Mouse (Mus musculus) CH12.LX (cell line): Measurements from ENCODE around the gene Atxn7l1. TPM values are rescaled to one million over a fixed set of nuclear protein-coding genes. Genes with fewer than 3 reads are reported as not detected.

Experiments used
- DNase-seq: peaks from one replicate; pipeline ENCODE4 v3.0.0-alpha.2; 2013; ENCODE audit errors: extremely low read depth
- H3K27ac ChIP-seq: 2 replicates; pipeline ENCODE4 v1.5.1; 2012; ENCODE audit warnings: low read depth, mild to moderate bottlenecking, control low read depth, moderate library complexity; ENCODE audit not compliant: insufficient read depth
- H3K27me3 ChIP-seq: replicated peaks from 2 replicates; pipeline ENCODE3; 2012; ENCODE audit warnings: inconsistent platforms
- H3K36me3 ChIP-seq, 2 experiments: replicated peaks in 1 of 2; 2 replicates each; pipeline versions ENCODE3 to v1.6.1; 2012; ENCODE audit warnings: inconsistent platforms in 1 of 2, low read length in 1 of 2, mild to moderate bottlenecking in 1 of 2, mixed read lengths in 1 of 2, moderate library complexity in 1 of 2; ENCODE audit not compliant: control insufficient read depth in 1 of 2, insufficient read depth in 1 of 2
- H3K4me1 ChIP-seq, 2 experiments: 2 replicates each; pipeline ENCODE4 v1.6.1; 2012; ENCODE audit warnings: inconsistent platforms in 1 of 2, moderate library complexity in 1 of 2; ENCODE audit not compliant: insufficient read depth in 2 of 2, control insufficient read depth in 1 of 2
- H3K4me2 ChIP-seq: 2 replicates; pipeline ENCODE4 v1.6.1; 2012; ENCODE audit warnings: low read depth, mild to moderate bottlenecking, control low read depth; ENCODE audit not compliant: poor library complexity, insufficient read depth, severe bottlenecking
- H3K4me3 ChIP-seq, 3 experiments: fragments of 150-350 bp in 1 of 3; sonication (generic) in 1 of 3; replicated peaks in 1 of 3; 2 replicates each; pipeline versions ENCODE3 to v1.5.1; 2011 to 2012; ENCODE audit warnings: low read depth in 2 of 3, low read length in 2 of 3, mild to moderate bottlenecking in 2 of 3, moderate library complexity in 2 of 3, control low read depth in 1 of 3, improper control_type of control experiment in 1 of 3, inconsistent platforms in 1 of 3, mixed read lengths in 1 of 3; ENCODE audit not compliant: poor library complexity in 1 of 3
- H3K79me2 ChIP-seq: replicated peaks from 2 replicates; pipeline ENCODE4 v1.6.1; 2012; ENCODE audit warnings: mild to moderate bottlenecking, moderate library complexity; ENCODE audit not compliant: control insufficient read depth, poor library complexity, insufficient read depth, severe bottlenecking; ENCODE audit errors: extremely low read depth
- H3K9ac ChIP-seq: 2 replicates; pipeline ENCODE4 v1.6.1; 2012; ENCODE audit warnings: low read depth, mild to moderate bottlenecking, control low read depth, moderate library complexity; ENCODE audit not compliant: insufficient read depth
- H3K9me3 ChIP-seq: replicated peaks from 2 replicates; pipeline ENCODE3; 2012; ENCODE audit warnings: low read length, inconsistent platforms, mixed read lengths
- BHLHE40 ChIP-seq: IDR thresholded peaks from 2 replicates; pipeline ENCODE4 v1.6.1; 2011; ENCODE audit warnings: mild to moderate bottlenecking, low read depth, low read length, improper control_type of control experiment
- CHD1 ChIP-seq: IDR thresholded peaks from 2 replicates; pipeline ENCODE4 v1.6.1; 2012; ENCODE audit warnings: low read depth, low read length, improper control_type of control experiment, inconsistent platforms
- CHD2 ChIP-seq: IDR thresholded peaks from 2 replicates; pipeline ENCODE4 v1.6.1; 2011; ENCODE audit warnings: low read length, improper control_type of control experiment
- CTCF ChIP-seq, 2 experiments: IDR thresholded peaks in 1 of 2; conservative IDR thresholded peaks in 1 of 2; 2 replicates each; pipeline ENCODE4 v1.5.1; 2011 to 2012; ENCODE audit warnings: low read depth in 2 of 2, low read length in 2 of 2, improper control_type of control experiment in 1 of 2, inconsistent platforms in 1 of 2, mild to moderate bottlenecking in 1 of 2, moderate library complexity in 1 of 2
- E2F4 ChIP-seq: IDR thresholded peaks from 2 replicates; pipeline ENCODE4 v1.6.1; 2011; ENCODE audit warnings: low read depth, low read length, improper control_type of control experiment; ENCODE audit not compliant: insufficient replicate concordance
- ELF1 ChIP-seq: IDR thresholded peaks from 2 replicates; pipeline ENCODE4 v1.6.1; 2014; ENCODE audit warnings: low read depth, mild to moderate bottlenecking, inconsistent platforms, low read length, improper control_type of control experiment
- EP300 ChIP-seq: IDR thresholded peaks from 2 replicates; pipeline ENCODE4 v1.6.1; 2011; ENCODE audit warnings: low read length, improper control_type of control experiment
- ETS1 ChIP-seq: conservative IDR thresholded peaks from 2 replicates; pipeline ENCODE4 v1.6.1; 2012; ENCODE audit warnings: low read depth, mild to moderate bottlenecking, inconsistent platforms, low read length, improper control_type of control experiment, moderate library complexity
- GABPA ChIP-seq: IDR thresholded peaks from 2 replicates; pipeline ENCODE4 v1.6.1; 2012; ENCODE audit warnings: low read depth, low read length, improper control_type of control experiment, inconsistent platforms; ENCODE audit not compliant: insufficient replicate concordance
- HCFC1 ChIP-seq: IDR thresholded peaks from 2 replicates; pipeline ENCODE4 v1.6.1; 2012; ENCODE audit warnings: low read depth, mild to moderate bottlenecking, inconsistent platforms, low read length, improper control_type of control experiment
- IRF4 ChIP-seq: IDR thresholded peaks from 2 replicates; pipeline ENCODE4 v1.6.1; 2014; ENCODE audit warnings: low read depth, mild to moderate bottlenecking, inconsistent platforms, low read length, improper control_type of control experiment
- JUN ChIP-seq: IDR thresholded peaks from 2 replicates; pipeline ENCODE4 v1.6.1; 2011; ENCODE audit warnings: low read depth, mild to moderate bottlenecking, low read length, improper control_type of control experiment, moderate library complexity; ENCODE audit not compliant: insufficient read depth
- JUND ChIP-seq: conservative IDR thresholded peaks from 2 replicates; pipeline ENCODE4 v1.6.1; 2011; ENCODE audit warnings: low read depth, low read length, improper control_type of control experiment
- KAT2A ChIP-seq: IDR thresholded peaks from 2 replicates; pipeline ENCODE4 v1.6.1; 2012; ENCODE audit warnings: low read length, improper control_type of control experiment, inconsistent platforms; ENCODE audit not compliant: insufficient replicate concordance
- MAFK ChIP-seq: IDR thresholded peaks from 2 replicates; pipeline ENCODE4 v1.6.1; 2011; ENCODE audit warnings: low read length, improper control_type of control experiment; ENCODE audit not compliant: insufficient replicate concordance
- MAX ChIP-seq: IDR thresholded peaks from 2 replicates; pipeline ENCODE4 v1.6.1; 2011; ENCODE audit warnings: low read length, improper control_type of control experiment
- MAZ ChIP-seq: IDR thresholded peaks from 2 replicates; pipeline ENCODE4 v1.6.1; 2012; ENCODE audit warnings: low read depth, mild to moderate bottlenecking, inconsistent platforms, low read length, improper control_type of control experiment, moderate library complexity
- MEF2A ChIP-seq: IDR thresholded peaks from 2 replicates; pipeline ENCODE4 v1.6.1; 2014; ENCODE audit warnings: low read depth, mild to moderate bottlenecking, inconsistent platforms, low read length, improper control_type of control experiment, borderline replicate concordance
- MXI1 ChIP-seq: IDR thresholded peaks from 2 replicates; pipeline ENCODE4 v1.6.1; 2011; ENCODE audit warnings: mild to moderate bottlenecking, low read depth, low read length, improper control_type of control experiment
- MYC ChIP-seq: IDR thresholded peaks from 2 replicates; pipeline ENCODE4 v1.6.1; 2011; ENCODE audit warnings: low read depth, mild to moderate bottlenecking, improper control_type of control experiment, low read length
- NELFE ChIP-seq: IDR thresholded peaks from 2 replicates; pipeline ENCODE4 v1.6.1; 2011; ENCODE audit warnings: low read depth, low read length, improper control_type of control experiment
- NRF1 ChIP-seq: IDR thresholded peaks from 2 replicates; pipeline ENCODE4 v1.6.1; 2014; ENCODE audit warnings: low read depth, mild to moderate bottlenecking, inconsistent platforms, low read length, improper control_type of control experiment, moderate library complexity
- PAX5 ChIP-seq: IDR thresholded peaks from 2 replicates; pipeline ENCODE4 v1.6.1; 2012; ENCODE audit warnings: low read length, inconsistent platforms, mixed read lengths
- POLR2A ChIP-seq: IDR thresholded peaks from 2 replicates; pipeline ENCODE4 v1.6.1; 2011; ENCODE audit warnings: low read depth, mild to moderate bottlenecking, improper control_type of control experiment, low read length
- POLR2AphosphoS2 ChIP-seq: IDR thresholded peaks from 2 replicates; pipeline ENCODE4 v1.6.1; 2011; ENCODE audit warnings: low read depth, low read length, improper control_type of control experiment
- RAD21 ChIP-seq: IDR thresholded peaks from 2 replicates; pipeline ENCODE4 v1.6.1; 2011; ENCODE audit warnings: low read depth, mild to moderate bottlenecking, low read length, improper control_type of control experiment, moderate library complexity
- RCOR1 ChIP-seq: conservative IDR thresholded peaks from 2 replicates; pipeline ENCODE4 v1.6.1; 2012; ENCODE audit warnings: low read depth, mild to moderate bottlenecking, inconsistent platforms, low read length, improper control_type of control experiment
- SIN3A ChIP-seq: IDR thresholded peaks from 2 replicates; pipeline ENCODE4 v1.6.1; 2012; ENCODE audit warnings: low read length, improper control_type of control experiment, inconsistent platforms
- SMC3 ChIP-seq: IDR thresholded peaks from 2 replicates; pipeline ENCODE4 v1.6.1; 2011; ENCODE audit warnings: low read depth, low read length, improper control_type of control experiment
- TBP ChIP-seq: conservative IDR thresholded peaks from 2 replicates; pipeline ENCODE4 v1.6.1; 2011; ENCODE audit warnings: low read depth, low read length, improper control_type of control experiment
- TCF12 ChIP-seq: IDR thresholded peaks from 2 replicates; pipeline ENCODE4 v1.6.1; 2014; ENCODE audit warnings: low read depth, mild to moderate bottlenecking, inconsistent platforms, low read length, improper control_type of control experiment
- UBTF ChIP-seq: IDR thresholded peaks from 2 replicates; pipeline ENCODE4 v1.6.1; 2012; ENCODE audit warnings: low read depth, mild to moderate bottlenecking, inconsistent platforms, low read length, improper control_type of control experiment, moderate library complexity
- USF1 ChIP-seq: IDR thresholded peaks from 2 replicates; pipeline ENCODE4 v1.6.1; 2014; ENCODE audit warnings: low read depth, mild to moderate bottlenecking, inconsistent platforms, low read length, improper control_type of control experiment
- USF2 ChIP-seq: conservative IDR thresholded peaks from 2 replicates; pipeline ENCODE4 v1.6.1; 2011; ENCODE audit warnings: low read depth, low read length, improper control_type of control experiment
- ZC3H11A ChIP-seq: IDR thresholded peaks from 2 replicates; pipeline ENCODE4 v1.6.1; 2012; ENCODE audit warnings: low read depth, mild to moderate bottlenecking, inconsistent platforms, low read length, improper control_type of control experiment
- ZKSCAN1 ChIP-seq: IDR thresholded peaks from 2 replicates; pipeline ENCODE4 v1.6.1; 2012; ENCODE audit warnings: low read depth, inconsistent platforms, low read length, improper control_type of control experiment, borderline replicate concordance
- ZMIZ1 ChIP-seq: IDR thresholded peaks from 2 replicates; pipeline ENCODE4 v1.6.1; 2012; ENCODE audit warnings: low read depth, mild to moderate bottlenecking, inconsistent platforms, low read length, improper control_type of control experiment
- ZNF384 ChIP-seq: IDR thresholded peaks from 2 replicates; pipeline ENCODE4 v1.6.1; 2012; ENCODE audit warnings: low read depth, low read length, improper control_type of control experiment, inconsistent platforms
- dilution Hi-C: fragments of 300-500 bp; cut with MboI; formaldehyde crosslinking; loops from 2 replicates; pipeline ENCODE4 v1.14.3; 2020; ENCODE audit warnings: low sequenced_read_pairs; ENCODE audit not compliant: extremely low pct_unique_long_range_greater_than_20kb, extremely low pct_ligation_motif_present
- in situ Hi-C: fragments of 300-500 bp; cut with MboI; formaldehyde crosslinking; loops from 3 replicates; pipeline ENCODE4 v1.14.3; 2019; ENCODE audit warnings: low sequenced_read_pairs, low pct_ligation_motif_present, low pct_unique_long_range_greater_than_20kb, mixed read lengths
- polyA plus RNA-seq: library from polyadenylated mRNA; unstranded; fragments of >175 nt; gene quantifications from 2 replicates; pipeline ENCODE4 v1.2.1, GENCODE M21; 2012; ENCODE audit warnings: low read depth; ENCODE audit not compliant: insufficient read length
- total RNA-seq, 2 experiments: library from RNA; depleted of rRNA; stranded (reverse); fragments of 300-350 nt in 1 of 2; fragments of >200 nt in 1 of 2; gene quantifications; 2 replicates each; pipeline ENCODE4 v1.2.3; 2012 to 2014

Gene Atxn7l1
- 8.6 and 9.7 TPM in 2 replicates for total RNA-seq (2012; rRNA removed)
- total RNA-seq (2014; rRNA removed): 8.2 and 9.0 TPM in 2 replicates
- polyA plus RNA-seq: 51.3 and 55.7 TPM in 2 replicates

DNA sequence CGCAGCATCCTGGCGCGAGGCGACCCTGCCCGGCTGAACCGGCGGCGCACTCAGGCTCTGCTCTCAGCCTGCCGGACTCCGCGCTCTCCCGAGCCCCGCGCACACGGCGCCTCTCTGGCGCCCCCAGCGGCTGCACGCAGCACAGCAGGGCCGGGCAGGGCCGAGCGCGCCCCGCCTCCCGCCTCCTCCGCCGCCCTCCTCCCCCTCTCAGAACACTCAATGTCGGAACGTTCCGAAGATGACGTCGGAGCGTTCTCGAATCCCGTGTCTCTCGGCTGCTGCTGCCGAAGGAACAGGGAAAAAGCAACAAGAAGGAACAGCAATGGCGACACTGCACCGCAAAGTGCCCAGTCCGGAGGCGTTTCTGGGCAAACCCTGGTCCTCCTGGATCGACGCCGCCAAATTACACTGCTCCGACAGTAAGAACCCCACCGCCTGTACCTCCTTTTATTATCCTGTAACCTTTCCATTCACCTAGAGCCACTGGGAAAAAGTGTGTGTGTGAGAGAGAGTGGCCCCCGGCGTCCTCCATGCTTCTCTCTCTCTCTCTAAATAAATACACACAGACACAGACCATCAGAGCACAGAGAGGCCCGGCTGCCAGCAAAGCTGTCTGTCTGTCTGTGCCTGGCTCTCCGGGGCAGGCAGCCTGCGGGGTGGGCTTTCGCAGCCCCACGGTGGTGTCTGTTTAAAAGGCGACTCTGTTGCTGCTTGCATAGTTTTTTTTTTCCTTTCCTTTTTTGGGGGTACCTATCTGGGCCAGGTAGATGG, at the start of gene Atxn7l1:
Atxn7l1 (plus strand) TSS at position 197 of the 771 bp plus-strand sequence.
- Histone ChIP-seq H3K9me3 (no peaks in the 10 kb centered on the region), H3K9ac (peak within 1 kb of the TSS; percentile 75), H3K36me3 (peaks cover 0 to 23% of the 10 kb centered on the region in 2 experiments), H3K79me2 (peaks cover 88% of the 10 kb centered on the region), H3K27ac (peak within 1 kb of the TSS; percentile 70), H3K4me3 (peak within 1 kb of the TSS; percentile 83 to 98 (median 87)), H3K27me3 (no peaks in the 10 kb centered on the region), H3K4me1 (peaks cover 4 to 54% of the 10 kb centered on the region in 2 experiments; a peak in 3 of 4 replicates), H3K4me2 (peak within 1 kb of the TSS; percentile 95)
- peak; percentile 68 for TF ChIP-seq IRF4
- TF ChIP-seq CTCF (conservative IDR thresholded peaks at IDR 0.05 in 1 of 2, IDR thresholded peaks at IDR 0.05 in 1 of 2; ENCODE audit: low read depth in 2 of 2, low read length in 2 of 2): peak in 1 of 2 experiments; percentile 80; a peak in 2 of 4 replicates
- peak; percentile 67 for TF ChIP-seq MXI1
- TF ChIP-seq MYC: no peak; the same call in 1 of the 2 replicates
- peak; percentile 81 for TF ChIP-seq TCF12
- TF ChIP-seq MEF2A: peak; percentile 54; the same call in 1 of the 2 replicates
- no peak for TF ChIP-seq GABPA
- no peak for TF ChIP-seq ZKSCAN1
- no peak for TF ChIP-seq JUND
- TF ChIP-seq NELFE: peak; percentile 25; the same call in 1 of the 2 replicates
- TF ChIP-seq ELF1: no peak
- TF ChIP-seq E2F4: no peak
- peak; percentile 54; the same call in 1 of the 2 replicates for TF ChIP-seq RCOR1
- TF ChIP-seq ZMIZ1: no peak; the same call in 1 of the 2 replicates
- peak; percentile 80 for TF ChIP-seq BHLHE40
- no peak for TF ChIP-seq PAX5
- peak; percentile 53 for TF ChIP-seq RAD21
- TF ChIP-seq ZNF384: no peak
- peak; percentile 33; the same call in 1 of the 2 replicates for TF ChIP-seq CHD1
- TF ChIP-seq USF2: no peak
- TF ChIP-seq EP300: peak; percentile 7; the same call in 1 of the 2 replicates
- no peak for TF ChIP-seq MAFK
- no peak for TF ChIP-seq TBP
- peak; percentile 81 for TF ChIP-seq UBTF
- peak; percentile 63 for TF ChIP-seq ETS1
- TF ChIP-seq KAT2A: 0 out of 2 replicates have a peak, but pooled peaks have one; percentile 39
- TF ChIP-seq POLR2A: peak; percentile 39; the same call in 1 of the 2 replicates
- TF ChIP-seq CHD2: peak; percentile 71
- no peak for TF ChIP-seq HCFC1
- TF ChIP-seq USF1: no peak
- TF ChIP-seq SMC3: peak; percentile 68
- peak; percentile 48; the same call in 1 of the 2 replicates for TF ChIP-seq MAX
- no peak for TF ChIP-seq NRF1
- TF ChIP-seq POLR2AphosphoS2: no peak
- TF ChIP-seq ZC3H11A: no peak
- TF ChIP-seq MAZ: peak; percentile 71; the same call in 1 of the 2 replicates
- TF ChIP-seq JUN: no peak
- TF ChIP-seq SIN3A: peak; percentile 80
- peak; percentile 93 for DNase-seq
- dilution Hi-C loops (no loop called here), in situ Hi-C loops (no loop called here)
